Mouse (Mus musculus) c-Kit-positive CD71-positive TER-119-negative erythroid progenitor cells, embryonic 14.5 days (primary cell): ENCODE data around the gene Ccnjl.

ENCODE experiments used
- DNase-seq: peaks from one replicate; pipeline ENCODE4 v3.0.0-alpha.2; 2013; ENCODE audit warnings: low read depth

The Ccnjl gene

DNA sequence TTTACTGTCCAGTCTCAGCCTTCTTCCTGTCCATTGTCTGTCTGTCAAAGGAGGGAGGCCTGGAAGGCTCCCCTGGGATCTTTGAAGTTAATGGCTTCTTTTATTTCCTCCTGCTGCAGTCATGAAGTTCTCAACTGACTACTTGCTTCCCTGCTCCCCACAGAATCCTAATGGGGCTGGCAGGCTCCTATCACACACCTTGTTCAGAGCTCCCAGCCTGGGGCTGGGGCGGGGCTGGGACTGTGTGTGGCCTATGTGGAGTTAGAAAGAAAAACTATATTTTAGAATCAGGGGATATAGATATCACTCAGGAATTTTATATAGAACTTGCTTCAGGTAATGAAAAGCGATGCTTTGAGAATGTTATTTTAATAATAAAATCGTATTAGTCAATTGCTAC lies 8.1 kb upstream of the Ccnjl start:
- DNase-seq: no peak

DNA sequence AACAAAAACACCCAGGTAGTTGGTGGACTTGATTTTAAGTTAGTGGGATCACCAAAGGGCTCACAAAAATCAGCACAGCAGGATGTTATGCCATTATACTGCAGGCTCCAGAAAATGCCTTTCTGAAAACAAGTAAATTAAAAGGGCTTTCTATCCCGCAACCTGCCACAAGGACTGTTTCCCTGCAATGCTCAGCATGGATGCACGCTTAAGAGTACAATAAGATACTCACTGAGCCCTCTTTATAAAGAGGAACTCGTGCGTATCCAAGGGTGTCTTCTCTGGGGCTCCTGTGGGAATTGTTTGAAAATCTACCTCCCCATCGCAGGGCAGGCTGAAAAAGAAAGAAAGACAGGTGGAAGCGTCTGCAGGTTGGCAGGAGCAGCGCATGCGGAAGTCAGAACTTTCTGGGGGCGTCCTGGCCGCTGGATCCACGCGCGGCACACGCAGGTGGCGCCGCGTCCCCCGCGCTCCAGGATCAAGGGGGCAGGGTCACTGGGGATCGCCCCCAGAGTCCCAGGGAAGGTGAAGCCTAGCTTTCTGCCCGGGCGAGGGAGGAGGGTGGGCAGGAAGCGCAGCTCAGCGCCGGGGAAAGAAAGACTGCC lies 404 bp upstream of the Ccnjl start:
- no peak for DNase-seq

DNA sequence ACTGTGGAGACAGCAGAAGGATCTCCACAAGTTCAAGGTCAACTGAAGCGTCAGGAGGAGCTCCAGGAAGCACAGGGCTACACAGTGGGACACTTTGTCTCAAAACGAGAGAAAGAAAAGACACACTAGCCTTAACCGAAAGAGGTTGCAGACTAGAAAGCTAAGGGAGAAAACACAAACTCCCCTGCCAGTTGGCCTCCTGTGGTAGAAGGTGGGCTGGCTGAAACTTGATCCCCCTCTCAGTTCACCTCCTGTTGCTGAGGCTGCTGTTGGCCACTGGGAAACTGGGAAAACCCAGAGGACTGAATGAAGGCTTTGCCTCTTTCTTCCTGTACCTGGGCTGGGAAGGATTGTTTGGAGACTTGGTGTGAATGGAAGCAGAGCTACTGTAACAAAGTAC lies 1.5 kb downstream of the Ccnjl start:
- DNase-seq: no peak

DNA sequence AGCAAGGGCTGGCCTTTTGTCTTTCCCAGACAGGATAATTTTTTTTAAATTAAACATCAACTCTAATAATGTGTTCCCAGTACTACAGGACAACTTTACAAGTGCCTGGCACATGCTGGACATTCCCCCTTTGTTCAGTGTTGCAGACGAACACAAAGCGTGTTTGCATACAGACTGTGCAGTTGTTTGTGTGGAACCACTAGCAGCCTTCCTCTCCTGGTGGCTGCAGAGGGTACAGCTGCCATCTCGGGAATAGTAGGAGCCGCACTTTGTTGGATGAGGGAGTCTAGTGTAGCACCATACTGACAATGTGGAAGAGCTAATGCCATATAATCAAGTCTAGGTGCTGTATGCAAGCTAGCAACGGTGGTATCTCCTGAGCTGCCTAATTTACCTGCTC lies 3.0 kb downstream of the Ccnjl start:
- no peak for DNase-seq

DNA sequence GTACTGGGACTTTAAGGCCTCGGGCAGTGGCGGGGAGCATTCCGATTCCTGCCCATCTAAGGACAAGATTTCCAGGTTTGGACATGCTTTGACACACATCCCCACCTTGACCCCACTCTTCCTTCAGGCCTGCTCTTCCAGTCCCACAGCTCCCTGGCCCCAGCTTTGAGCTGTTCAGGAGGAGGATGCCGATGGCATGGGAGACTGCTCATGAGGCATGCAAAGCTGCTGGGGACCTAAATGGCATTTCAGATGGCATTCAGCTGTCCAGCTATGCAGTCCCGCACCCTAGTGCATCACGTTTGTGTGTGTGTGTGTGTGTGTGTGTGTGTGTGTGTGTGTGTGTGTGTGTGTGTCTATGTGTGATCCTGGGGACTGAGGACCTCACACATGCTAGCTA lies 8.5 kb downstream of the Ccnjl start:
- DNase-seq: no peak

DNA sequence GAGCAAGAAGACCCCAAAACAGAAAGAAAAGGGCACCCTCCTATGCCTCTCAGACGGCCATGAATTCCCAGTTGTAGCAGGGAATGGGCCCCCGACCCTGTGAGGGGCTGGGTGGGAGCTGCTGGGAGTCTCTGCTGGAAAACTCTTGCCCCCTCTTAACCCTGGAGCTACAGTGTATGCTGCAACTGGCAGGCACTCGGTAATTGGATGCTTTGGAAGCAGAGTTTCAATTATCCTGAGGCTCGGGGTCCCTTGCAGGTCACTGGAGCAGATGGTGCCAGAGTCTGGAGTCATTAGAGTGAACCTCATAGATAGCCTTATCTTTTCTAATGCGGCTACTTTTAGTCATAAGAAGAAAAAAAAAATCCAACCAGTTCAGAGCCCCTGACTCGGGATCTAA lies 11.3 kb downstream of the Ccnjl start:
- DNase-seq: no peak

DNA sequence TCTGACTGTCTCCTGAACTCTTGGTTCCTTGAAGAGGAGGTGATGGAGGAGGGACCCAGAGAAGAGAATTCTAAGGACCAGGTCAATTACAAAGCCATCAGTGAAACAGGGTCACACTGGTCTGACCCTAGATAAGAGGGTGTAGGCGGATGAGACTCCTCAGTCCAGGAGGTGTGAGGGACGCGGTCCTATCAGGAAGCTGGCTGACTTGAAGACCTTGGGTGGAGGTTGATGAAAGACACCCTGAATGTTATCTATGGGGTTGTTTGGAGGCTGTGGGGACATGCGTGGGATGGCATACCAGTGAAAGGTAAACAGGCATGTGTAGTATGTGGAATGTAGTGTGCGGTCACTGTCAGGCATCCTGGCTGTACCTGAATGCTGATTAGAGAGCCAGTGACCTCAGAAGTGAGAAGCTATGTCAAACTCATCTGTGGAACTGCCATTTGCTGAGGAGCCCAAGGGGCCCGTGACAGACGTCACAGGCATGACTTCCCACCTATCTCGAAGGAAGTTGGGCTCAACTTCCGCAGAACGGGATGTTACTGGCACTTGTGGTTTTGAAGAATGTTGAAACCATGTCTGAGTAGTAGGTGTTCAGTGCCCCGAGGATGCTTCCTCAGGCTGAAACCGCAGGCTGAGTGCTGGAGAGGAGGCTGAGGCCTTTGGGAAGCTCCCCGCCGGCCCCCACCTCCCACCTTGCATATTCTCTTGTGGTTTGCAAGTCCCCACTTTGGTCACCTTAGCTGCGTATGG lies 15.3 kb downstream of the Ccnjl start:
- DNase-seq: no peak

DNA sequence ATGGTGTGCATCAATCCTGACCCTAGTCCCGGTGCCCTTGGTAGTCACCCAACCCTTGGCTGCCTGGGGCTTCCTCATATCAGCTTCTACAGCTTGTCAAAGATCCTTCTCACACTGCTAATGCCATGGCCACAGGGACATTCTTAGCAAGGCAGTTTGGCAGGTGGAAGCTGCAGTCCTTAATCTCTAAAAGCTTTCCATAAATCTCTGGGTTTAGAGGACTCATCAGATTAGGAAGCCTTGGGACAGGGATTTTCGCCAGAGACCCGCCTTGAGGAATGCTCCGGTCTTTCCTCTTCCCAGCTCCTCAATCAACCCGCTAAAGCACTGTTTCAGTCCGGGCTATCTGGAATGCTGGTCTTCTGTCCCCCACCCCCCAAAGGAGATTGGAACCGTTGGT lies 16.2 kb downstream of the Ccnjl start:
- no peak for DNase-seq

DNA sequence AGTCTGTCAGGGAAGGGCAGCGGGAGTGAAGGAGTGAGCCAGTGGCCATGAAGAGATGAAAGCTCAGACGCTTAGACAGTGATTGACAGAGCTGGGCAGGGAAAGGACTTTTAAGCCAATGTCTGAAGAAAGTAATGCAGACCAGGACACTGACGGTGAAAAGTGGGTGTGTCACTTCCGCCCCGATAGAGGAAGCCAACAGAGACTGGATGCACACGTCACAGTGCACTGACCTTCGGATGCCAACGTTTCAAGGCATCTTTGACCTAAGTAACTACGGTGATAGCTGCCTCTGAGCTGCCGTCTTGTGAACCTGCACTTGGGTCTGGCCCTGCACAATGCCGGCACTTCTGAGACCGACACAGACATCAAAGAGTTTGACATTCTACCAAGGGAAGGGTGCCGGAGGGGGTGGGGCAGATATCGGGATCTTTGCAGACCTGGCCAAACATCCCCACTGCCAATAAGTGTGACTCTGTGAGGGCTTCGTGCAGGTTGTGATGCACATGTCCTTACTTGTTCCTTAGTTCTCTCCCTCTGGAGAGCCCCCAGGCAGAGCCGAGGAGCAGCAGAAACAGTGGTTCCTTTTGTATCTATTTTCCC lies 17.4 kb downstream of the Ccnjl start:
- no peak for DNase-seq

DNA sequence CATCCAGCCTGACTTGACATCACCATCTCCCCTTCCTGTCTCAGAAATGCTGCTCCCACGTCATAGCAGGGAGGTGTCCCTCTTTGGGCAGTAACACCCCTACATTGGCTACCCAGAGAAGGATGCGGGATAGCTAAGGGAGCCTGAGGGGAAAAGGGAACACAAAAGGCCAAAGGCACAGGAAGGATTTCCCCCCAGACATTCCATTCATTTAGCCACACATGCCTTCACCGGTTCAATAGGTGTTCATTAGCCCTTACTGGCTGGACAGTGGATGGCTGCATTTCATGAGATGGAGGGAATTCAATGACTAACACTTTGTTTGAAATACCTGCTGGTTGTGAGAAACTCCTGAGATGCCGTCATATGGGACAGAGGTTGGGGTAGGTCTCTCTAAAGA lies 18.1 kb downstream of the Ccnjl start:
- DNase-seq: no peak

DNA sequence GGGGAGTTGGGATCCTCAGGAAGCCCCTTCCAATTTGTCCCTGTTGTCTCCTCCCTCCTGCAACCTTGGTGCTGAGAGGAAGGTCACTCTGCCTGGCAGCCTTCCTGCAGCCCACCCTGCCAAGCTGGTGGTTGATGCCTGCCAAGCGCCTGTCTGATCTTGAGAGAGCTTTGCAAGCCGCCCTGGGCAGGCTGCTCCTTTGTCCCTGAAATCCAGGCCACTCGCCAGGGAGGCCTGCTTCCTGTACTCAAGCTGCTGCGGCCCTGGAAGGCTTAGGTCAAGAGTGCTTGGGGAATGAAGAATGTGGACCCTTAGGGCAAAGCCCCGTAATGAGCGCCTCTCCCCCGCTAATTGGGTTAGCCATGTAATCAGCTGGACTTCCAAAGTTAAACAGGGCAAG lies 19.6 kb downstream of the Ccnjl start:
- no peak for DNase-seq

DNA sequence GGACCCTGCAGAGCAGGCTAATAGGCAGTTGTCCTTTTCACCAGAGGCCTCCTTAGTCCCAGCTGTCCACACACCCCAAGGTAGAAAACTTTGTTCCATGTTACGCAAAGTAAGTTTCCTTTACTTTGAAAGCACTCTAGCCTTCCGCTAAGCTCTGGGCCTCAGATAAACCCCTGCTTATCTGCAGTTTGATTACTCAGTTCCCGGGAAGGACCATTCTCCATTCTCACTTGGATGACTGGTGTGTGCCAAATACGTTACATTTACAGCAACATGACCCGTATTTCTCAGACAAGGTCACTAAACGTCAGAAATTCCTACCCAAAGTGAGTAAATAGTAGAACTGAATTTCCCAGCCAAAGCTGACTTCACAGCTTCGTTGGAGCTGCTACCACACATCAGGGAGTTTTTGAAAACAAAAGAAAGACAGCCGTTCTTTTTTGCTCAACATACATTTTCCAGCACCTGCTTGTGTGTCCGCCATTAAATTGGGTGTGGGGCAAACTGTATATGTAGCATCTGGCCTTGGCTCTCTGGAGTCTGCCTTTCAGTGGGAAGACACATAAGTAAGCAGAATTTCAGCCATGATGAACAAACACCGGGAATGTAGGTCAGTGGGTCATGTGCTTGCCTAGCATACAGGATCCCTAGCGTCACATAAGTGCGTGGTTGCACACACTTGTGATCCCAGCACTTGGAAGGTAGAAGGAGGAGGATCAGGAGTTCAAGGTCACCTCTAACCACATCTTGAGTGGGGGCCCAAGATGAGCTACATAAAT lies 20.3 kb downstream of the Ccnjl start:
- DNase-seq: no peak

DNA sequence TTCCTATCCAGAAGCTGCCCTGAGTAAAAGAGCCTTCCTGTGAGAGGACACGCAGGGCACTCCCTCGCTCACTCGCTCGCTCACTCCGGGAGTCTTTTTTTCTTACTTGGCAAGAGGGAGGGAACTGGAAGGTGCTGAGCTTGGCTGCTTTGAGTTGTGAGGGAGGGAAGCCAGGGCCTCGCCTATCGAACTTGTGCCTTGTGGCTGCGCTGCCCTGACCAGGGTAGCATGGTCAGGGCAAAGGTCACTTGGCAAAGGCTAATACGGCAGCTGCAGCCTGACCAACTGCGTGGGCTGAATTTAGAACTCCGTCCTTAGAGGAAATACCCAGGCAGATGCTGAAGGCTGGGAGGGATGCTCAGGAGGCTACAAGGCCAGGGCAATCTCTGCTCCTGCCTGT lies 21.1 kb downstream of the Ccnjl start:
- no peak for DNase-seq

DNA sequence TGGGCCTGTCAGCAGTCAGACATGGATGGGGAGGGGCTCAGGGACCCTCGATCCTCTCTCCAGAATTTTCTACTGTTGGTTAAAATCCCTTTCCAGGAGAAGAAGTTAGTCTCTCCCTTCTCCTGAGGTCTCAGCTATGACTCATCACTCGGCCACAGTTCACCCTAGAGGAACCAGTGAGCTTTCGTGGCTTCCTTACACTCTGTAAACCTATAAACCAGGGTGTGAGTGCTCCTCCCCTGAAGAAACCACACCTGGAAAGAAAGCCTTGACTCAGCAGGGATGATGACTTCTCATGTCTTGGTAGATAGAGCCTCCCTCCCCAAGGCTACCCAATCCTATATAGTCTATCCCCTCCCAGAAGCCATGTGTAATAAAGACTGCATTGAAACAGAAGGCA lies 23.2 kb downstream of the Ccnjl start:
- no peak for DNase-seq

DNA sequence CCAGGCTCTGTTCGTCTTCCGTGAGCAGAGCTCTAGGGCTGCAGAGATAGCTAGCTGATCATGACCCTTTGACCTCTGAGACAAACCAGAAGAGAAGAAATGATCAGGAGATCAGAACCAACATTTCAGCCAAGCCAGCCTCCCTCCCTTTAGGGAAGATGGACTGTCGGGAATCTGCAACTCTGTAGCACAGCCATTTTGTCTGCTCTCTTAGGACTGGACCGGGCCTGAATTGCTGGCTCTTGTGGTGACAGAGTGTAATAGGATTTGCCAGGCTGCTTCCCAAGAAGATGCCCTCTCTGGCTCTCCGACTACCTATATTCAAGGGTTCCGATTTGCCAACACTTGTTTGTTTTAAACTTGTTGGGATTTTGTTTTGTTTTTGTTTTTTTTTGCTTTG lies 24.1 kb downstream of the Ccnjl start:
- no peak for DNase-seq

DNA sequence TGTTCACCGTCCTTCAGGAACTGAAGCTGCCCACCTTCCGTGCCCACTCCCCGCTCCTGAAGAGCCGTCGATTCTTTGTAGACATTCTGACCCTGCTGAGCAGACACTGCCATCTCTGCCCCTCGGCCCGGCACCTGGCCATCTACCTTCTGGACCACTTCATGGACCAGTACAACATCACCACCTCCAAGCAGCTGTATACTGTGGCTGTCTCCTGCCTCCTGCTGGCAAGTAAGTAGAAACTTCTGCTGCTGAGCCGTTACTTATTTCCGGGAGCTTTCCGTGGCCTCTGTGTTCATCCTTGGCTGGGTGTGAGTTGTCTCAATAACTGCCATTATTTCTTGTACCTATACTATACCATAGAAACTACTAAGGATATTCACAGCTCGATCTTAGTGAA lies 28.0 kb downstream of the Ccnjl start:
- DNase-seq: no peak

DNA sequence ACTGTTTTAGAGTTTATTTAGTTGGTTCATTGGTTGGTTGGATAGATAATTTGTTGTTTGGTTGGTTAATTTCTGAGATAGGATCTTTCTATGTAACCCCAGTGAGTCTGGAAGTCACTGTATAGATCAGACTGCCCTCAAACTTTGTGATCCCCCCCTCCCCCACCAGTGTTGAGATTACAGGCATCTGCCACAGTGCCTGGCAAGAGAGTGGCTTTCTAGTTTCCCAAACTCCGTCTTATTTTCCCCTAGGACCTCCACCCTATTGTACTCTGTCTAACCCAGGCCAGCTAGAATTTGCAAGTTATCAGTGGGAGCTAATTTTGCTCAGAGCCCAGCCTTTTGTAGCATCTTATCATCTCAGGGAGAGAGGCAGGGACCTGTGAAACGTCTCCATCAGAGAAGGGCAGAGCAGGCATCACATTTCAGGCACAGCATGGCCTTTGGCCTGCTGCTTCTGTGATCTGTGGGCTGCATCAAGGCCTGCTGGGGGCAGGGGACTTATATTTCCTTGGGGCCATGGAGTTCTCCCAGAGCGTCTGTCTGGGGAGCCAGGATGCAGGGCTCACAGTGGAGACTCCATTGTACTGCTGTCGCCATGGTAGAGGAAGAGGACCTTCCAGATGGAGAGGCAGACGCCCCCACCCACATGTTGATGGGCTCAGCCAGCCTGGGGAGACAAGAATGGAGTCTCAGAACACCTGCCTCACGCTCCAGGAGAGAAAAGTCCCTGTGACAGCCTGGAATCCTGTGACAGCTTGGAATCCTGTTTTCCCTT lies 31.1 kb downstream of the Ccnjl start:
- DNase-seq: no peak

DNA sequence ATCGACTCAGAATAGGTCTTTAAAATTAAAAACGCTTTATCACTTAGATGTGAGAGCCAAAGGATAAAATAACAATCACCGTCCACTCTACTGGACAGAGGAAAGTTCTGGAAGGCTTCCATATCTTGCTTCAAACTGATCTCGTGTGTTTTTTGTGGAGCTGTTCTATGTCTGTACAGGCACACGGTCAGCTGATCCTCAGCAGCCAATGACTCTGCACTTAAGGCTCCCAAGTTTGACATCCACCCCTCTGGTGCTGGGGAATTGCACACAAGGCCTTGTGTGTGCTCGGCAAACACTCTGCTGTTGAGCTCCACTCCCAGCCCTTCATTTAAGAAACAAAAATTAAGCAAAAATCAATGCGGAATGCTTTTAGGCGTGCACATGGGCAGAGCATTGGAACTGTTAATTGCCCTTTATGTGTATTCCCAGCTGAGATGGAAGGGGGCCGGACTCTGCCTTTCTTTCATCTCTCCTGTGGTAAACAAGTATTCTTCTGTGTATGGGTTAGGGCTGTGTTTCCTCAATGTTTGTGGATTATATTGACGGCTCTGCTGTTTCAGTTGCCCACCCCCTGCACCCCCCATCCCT lies 35.2 kb downstream of the Ccnjl start:
- DNase-seq: no peak

DNA sequence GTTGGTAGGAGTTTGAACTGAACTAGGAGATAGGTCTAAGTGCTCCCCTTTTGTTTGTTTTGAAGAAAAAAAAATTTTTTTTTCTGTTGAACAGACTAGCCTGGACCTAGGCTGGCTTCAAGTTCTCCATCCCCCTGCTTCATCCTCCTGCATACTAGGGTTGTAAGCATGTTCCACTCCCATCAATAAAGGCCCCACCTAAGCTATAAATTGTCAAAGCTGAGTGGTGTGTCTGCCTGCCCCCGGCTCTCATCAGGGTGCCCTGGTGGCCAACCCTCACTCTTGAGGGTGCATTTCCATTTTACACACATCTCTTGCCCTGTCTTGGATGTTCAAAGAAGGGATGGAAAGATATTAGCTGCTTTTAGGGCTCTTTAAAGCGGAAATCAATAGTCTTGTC lies 36.8 kb downstream of the Ccnjl start:
- DNase-seq: no peak

DNA sequence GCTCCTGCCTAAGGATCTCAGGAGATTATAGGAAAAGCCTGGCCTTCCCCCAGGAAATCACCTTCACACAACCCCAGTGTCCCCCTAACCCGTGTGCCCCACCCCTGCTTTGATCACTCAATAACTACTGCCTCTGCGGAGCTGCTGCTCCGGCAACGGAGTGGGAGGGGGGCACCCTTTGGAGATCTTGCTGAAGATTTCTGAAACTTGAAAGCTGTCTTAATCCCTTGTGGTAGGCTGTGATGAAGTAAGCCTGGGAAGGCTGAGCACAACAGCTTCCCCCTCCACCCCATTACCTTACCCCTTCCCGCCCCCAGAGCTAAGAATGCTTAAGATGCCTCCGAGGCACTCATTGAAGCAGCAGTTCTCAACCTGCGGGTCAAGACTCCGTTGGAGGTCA lies 37.3 kb downstream of the Ccnjl start:
- DNase-seq: no peak

DNA sequence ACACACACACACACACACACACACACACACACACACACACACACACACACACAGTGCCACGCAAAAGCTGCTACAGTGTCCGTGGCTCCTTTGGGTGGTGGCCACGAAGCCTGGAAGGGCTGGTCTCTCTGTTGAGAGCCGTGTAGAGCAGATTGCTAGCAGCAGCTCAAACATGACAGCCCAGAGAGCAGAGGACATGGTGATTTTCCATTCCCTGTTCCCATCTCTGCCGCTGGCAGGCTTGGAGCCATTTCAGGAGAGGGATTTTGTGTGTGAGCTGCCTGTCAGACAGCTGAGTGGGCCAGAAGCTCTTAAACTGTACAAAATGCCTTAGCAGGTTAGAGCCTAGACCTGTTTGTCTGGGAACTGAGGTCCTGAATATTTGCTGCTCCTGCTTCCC lies 38.1 kb downstream of the Ccnjl start:
- DNase-seq: no peak

DNA sequence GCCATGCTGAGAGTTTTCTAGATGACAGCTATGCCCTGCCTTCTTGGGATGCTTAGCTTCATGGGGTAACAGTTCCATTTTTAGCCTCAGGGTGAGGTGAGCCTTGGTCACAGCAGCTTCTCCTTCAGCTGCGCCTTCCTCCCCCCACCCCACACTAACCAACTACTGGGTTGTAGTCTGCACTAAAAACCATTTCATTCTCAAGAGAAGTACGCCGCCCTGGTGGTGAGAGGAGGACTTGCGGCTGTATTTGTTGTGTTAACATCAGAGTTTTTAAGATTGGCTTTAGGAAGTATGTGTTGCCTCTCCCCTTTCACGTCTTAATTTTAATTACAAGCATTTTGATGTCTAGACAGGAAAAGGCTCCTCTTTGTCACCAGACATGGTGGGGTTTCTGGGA lies 39.7 kb downstream of the Ccnjl start:
- peak; percentile 17 for DNase-seq
